ENCODE assay signal across 13 mouse cellular contexts in the genomic region with DNA sequence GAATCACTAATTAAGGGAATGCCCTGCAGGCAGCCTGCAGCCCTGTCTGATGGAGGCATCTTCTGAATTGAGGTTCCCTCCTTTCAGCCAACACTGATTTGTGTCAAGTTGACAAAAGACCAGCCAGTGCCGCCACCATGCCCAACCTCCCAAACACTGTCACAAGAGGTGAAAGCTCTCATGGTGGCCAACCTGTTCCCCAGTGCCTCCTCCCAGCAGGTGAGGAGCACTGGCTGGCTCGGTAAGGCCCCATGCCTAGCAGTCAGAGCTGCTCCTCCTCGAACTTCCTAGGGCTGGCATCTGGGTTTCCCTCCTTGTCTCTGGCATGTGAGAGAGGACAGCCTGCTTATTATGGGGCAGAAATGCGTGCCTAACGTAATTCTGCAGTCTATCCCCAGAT. TPM values are rescaled to one million over a fixed set of nuclear protein-coding genes. Genes with fewer than 3 reads are reported as not detected.
DNase-seq lines count a peak whose midpoint lies in the region; ATAC-seq lines count a peak whose summit lies in the region.
"Had no signal": no experiment of that assay in that cellular context is flagged by ENCODE, and none has a peak within 500 bp of the region (broad histone marks: within the 10 kb centered on the region; RNA-seq: fewer than 3 reads in every experiment).

No protein-coding gene starts in this region.

- no peak overlapping the region for H3K4me2 ChIP-seq in embryonic facial prominence, embryonic 12.5 days (replicated peaks)
- no peak overlapping the region for H3K4me2 ChIP-seq in hindbrain, embryonic 15.5 days
- no peak overlapping the region for H3K4me2 ChIP-seq in hindbrain, embryonic 11.5 days (replicated peaks; ENCODE audit: low read depth, low read length)
- H3K4me2 ChIP-seq in neural tube, embryonic 13.5 days: no peak overlapping the region

- peaks cover 39% of the 10 kb centered on the region for H3K36me3 ChIP-seq in embryonic facial prominence, embryonic 12.5 days
- peaks cover 67% of the 10 kb centered on the region for H3K36me3 ChIP-seq in embryonic facial prominence, embryonic 10.5 days (replicated peaks)
- H3K36me3 ChIP-seq in hindbrain, embryonic 15.5 days: no peaks in the 10 kb centered on the region
- H3K36me3 ChIP-seq in hindbrain, embryonic 11.5 days (ENCODE audit: control insufficient read depth, insufficient read depth, low read length): no peaks in the 10 kb centered on the region
- peaks cover 19% of the 10 kb centered on the region for H3K36me3 ChIP-seq in neural tube, embryonic 13.5 days

- no peaks in the 10 kb centered on the region for H3K9me3 ChIP-seq in embryonic facial prominence, embryonic 12.5 days
- H3K9me3 ChIP-seq in embryonic facial prominence, embryonic 10.5 days: no peaks in the 10 kb centered on the region
- no peaks in the 10 kb centered on the region for H3K9me3 ChIP-seq in hindbrain, embryonic 15.5 days
- H3K9me3 ChIP-seq in hindbrain, embryonic 11.5 days (ENCODE audit: control insufficient read depth, low read length): no peaks in the 10 kb centered on the region
- H3K9me3 ChIP-seq in neural tube, embryonic 13.5 days: no peaks in the 10 kb centered on the region

- ATAC-seq in embryonic facial prominence, embryonic 12.5 days (ENCODE audit: insufficient number of reproducible peaks, insufficient read depth, low FRiP score, low TSS enrichment): no peak
- no peak for ATAC-seq in hindbrain, embryonic 15.5 days (ENCODE audit: low FRiP score, low read depth)
- no peak for ATAC-seq in hindbrain, embryonic 11.5 days (ENCODE audit: low FRiP score)
- no peak for ATAC-seq in neural tube, embryonic 13.5 days (ENCODE audit: low read depth)

- 83% methylated on average over 5 of the region's 5 CpGs for WGBS in embryonic facial prominence, embryonic 12.5 days
- WGBS in embryonic facial prominence, embryonic 10.5 days: 90% methylated on average over 5 of the region's 5 CpGs
- 68% methylated on average over 5 of the region's 5 CpGs for WGBS in hindbrain, embryonic 15.5 days
- 89% methylated on average over 5 of the region's 5 CpGs for WGBS in hindbrain, embryonic 11.5 days
- WGBS in neural tube, embryonic 13.5 days: 75% methylated on average over 5 of the region's 5 CpGs

- no peaks in the 10 kb centered on the region for H3K27me3 ChIP-seq in embryonic facial prominence, embryonic 12.5 days
- no peaks in the 10 kb centered on the region for H3K27me3 ChIP-seq in embryonic facial prominence, embryonic 10.5 days (replicated peaks; ENCODE audit: low read depth, poor library complexity, severe bottlenecking)
- no peaks in the 10 kb centered on the region for H3K27me3 ChIP-seq in hindbrain, embryonic 15.5 days
- H3K27me3 ChIP-seq in hindbrain, embryonic 11.5 days (ENCODE audit: control insufficient read depth, insufficient read depth, low read length): no peaks in the 10 kb centered on the region
- no peaks in the 10 kb centered on the region for H3K27me3 ChIP-seq in neural tube, embryonic 13.5 days

- no peak overlapping the region for H3K9ac ChIP-seq in embryonic facial prominence, embryonic 12.5 days
- no peak overlapping the region for H3K9ac ChIP-seq in hindbrain, embryonic 15.5 days
- no peak overlapping the region for H3K9ac ChIP-seq in hindbrain, embryonic 11.5 days (ENCODE audit: low read depth, low read length)
- H3K9ac ChIP-seq in neural tube, embryonic 13.5 days: no peak overlapping the region

- 0 out of 2 replicates have a peak, but pooled peaks cover 4% of the 10 kb centered on the region for H3K4me1 ChIP-seq in embryonic facial prominence, embryonic 12.5 days
- H3K4me1 ChIP-seq in embryonic facial prominence, embryonic 10.5 days: peaks cover 29% of the 10 kb centered on the region
- H3K4me1 ChIP-seq in hindbrain, embryonic 15.5 days (replicated peaks): peaks cover 26% of the 10 kb centered on the region
- H3K4me1 ChIP-seq in hindbrain, embryonic 11.5 days (replicated peaks; ENCODE audit: control insufficient read depth, insufficient read depth, low read length): peaks cover 4% of the 10 kb centered on the region; the same call in 1 of the 2 replicates
- H3K4me1 ChIP-seq in neural tube, embryonic 13.5 days (replicated peaks): peaks cover 23% of the 10 kb centered on the region

- H3K27ac ChIP-seq in embryonic facial prominence, embryonic 12.5 days: peak overlapping the region; percentile 50
- no peak overlapping the region for H3K27ac ChIP-seq in embryonic facial prominence, embryonic 10.5 days (replicated peaks)
- peak overlapping the region; percentile 73 for H3K27ac ChIP-seq in hindbrain, embryonic 15.5 days (replicated peaks)
- no peak overlapping the region for H3K27ac ChIP-seq in hindbrain, embryonic 11.5 days (ENCODE audit: low read depth, low read length)
- H3K27ac ChIP-seq in neural tube, embryonic 13.5 days (replicated peaks): peak overlapping the region; percentile 70

- no peak overlapping the region for H3K4me3 ChIP-seq in embryonic facial prominence, embryonic 12.5 days
- no peak overlapping the region for H3K4me3 ChIP-seq in embryonic facial prominence, embryonic 10.5 days
- H3K4me3 ChIP-seq in hindbrain, embryonic 15.5 days: no peak overlapping the region
- no peak overlapping the region for H3K4me3 ChIP-seq in hindbrain, embryonic 11.5 days (ENCODE audit: low read depth, low read length)
- no peak overlapping the region for H3K4me3 ChIP-seq in neural tube, embryonic 13.5 days

- DNase-seq in embryonic facial prominence, embryonic 10.5 days (ENCODE audit: low spot score): no peak
- DNase-seq in hindbrain, embryonic 11.5 days (ENCODE audit: low spot score): no peak
- DNase-seq in neural tube, embryonic 10.5 days (ENCODE audit: extremely low spot score, low spot score): no peak
- no peak for DNase-seq in frontal cortex, postnatal 36 days (ENCODE audit: low spot score in 2 of 2)
- no peak for DNase-seq in layer of hippocampus, postnatal 25 days (ENCODE audit: extremely low spot score in 1 of 2, low spot score in 1 of 2)
- DNase-seq: B cell, adult 2 months; retina, postnatal 1 day had no signal

RNA-seq across cellular contexts. Expression of gene Cdc42ep2, which starts 15.1 kb away (rescaled TPM):
- 3.6 and 4.2 TPM in 2 replicates for polyA plus RNA-seq in embryonic facial prominence, embryonic 12.5 days (2016; fragmentation: Nextera tagmentation; extraction: Ambion mirVana)
- 1.5 and 2.2 TPM in 2 replicates for polyA plus RNA-seq in embryonic facial prominence, embryonic 10.5 days (2016; fragmentation: Nextera tagmentation; extraction: Ambion mirVana)
- polyA plus RNA-seq in hindbrain, embryonic 15.5 days (2015; fragmentation: Nextera tagmentation; extraction: Ambion mirVana): 19.0 and 20.3 TPM in 2 replicates
- 3.4 TPM in 2 replicates for polyA plus RNA-seq in hindbrain, embryonic 11.5 days (2014; fragmentation: Nextera tagmentation; extraction: Ambion mirVana)
- polyA plus RNA-seq in neural tube, embryonic 13.5 days (2015; fragmentation: Nextera tagmentation; extraction: Ambion mirVana): 11.8 and 13.5 TPM in 2 replicates
- 1 to 10 TPM; 6.3 to 6.4 TPM for total RNA-seq in layer of hippocampus, postnatal 25 days (2021)

RNA-seq across cellular contexts. Expression of gene Pola2, which starts 24.3 kb away (rescaled TPM):
- polyA plus RNA-seq in embryonic facial prominence, embryonic 12.5 days (2016; fragmentation: Nextera tagmentation; extraction: Ambion mirVana): 80.5 and 82.9 TPM in 2 replicates
- 119 and 120 TPM in 2 replicates for polyA plus RNA-seq in embryonic facial prominence, embryonic 10.5 days (2016; fragmentation: Nextera tagmentation; extraction: Ambion mirVana)
- polyA plus RNA-seq in hindbrain, embryonic 15.5 days (2015; fragmentation: Nextera tagmentation; extraction: Ambion mirVana): 26.7 and 28.1 TPM in 2 replicates
- 67.7 and 68.3 TPM in 2 replicates for polyA plus RNA-seq in hindbrain, embryonic 11.5 days (2014; fragmentation: Nextera tagmentation; extraction: Ambion mirVana)
- polyA plus RNA-seq in neural tube, embryonic 13.5 days (2015; fragmentation: Nextera tagmentation; extraction: Ambion mirVana): 20.8 and 24.8 TPM in 2 replicates
- 1 to 10 TPM; 5.4 to 6.5 TPM for total RNA-seq in layer of hippocampus, postnatal 25 days (2021)

RNA-seq across cellular contexts. Expression of gene Dpf2, which starts 26.9 kb away (rescaled TPM):
- 192 and 207 TPM in 2 replicates for polyA plus RNA-seq in embryonic facial prominence, embryonic 12.5 days (2016; fragmentation: Nextera tagmentation; extraction: Ambion mirVana)
- polyA plus RNA-seq in embryonic facial prominence, embryonic 10.5 days (2016; fragmentation: Nextera tagmentation; extraction: Ambion mirVana): 231 and 251 TPM in 2 replicates
- polyA plus RNA-seq in hindbrain, embryonic 15.5 days (2015; fragmentation: Nextera tagmentation; extraction: Ambion mirVana): 111 and 113 TPM in 2 replicates
- 154 and 171 TPM in 2 replicates for polyA plus RNA-seq in hindbrain, embryonic 11.5 days (2014; fragmentation: Nextera tagmentation; extraction: Ambion mirVana)
- polyA plus RNA-seq in neural tube, embryonic 13.5 days (2015; fragmentation: Nextera tagmentation; extraction: Ambion mirVana): 117 and 135 TPM in 2 replicates
- 10 to 100 TPM; 82.5 to 95.6 TPM for total RNA-seq in layer of hippocampus, postnatal 25 days (2021)

RNA-seq across cellular contexts. Expression of gene Tigd3, which starts 45.8 kb away (rescaled TPM):
- 5.3 and 6.3 TPM in 2 replicates for polyA plus RNA-seq in embryonic facial prominence, embryonic 12.5 days (2016; fragmentation: Nextera tagmentation; extraction: Ambion mirVana)
- polyA plus RNA-seq in embryonic facial prominence, embryonic 10.5 days (2016; fragmentation: Nextera tagmentation; extraction: Ambion mirVana): 6.8 and 7.4 TPM in 2 replicates
- polyA plus RNA-seq in hindbrain, embryonic 15.5 days (2015; fragmentation: Nextera tagmentation; extraction: Ambion mirVana): 10.7 and 11.7 TPM in 2 replicates
- 7.0 and 7.5 TPM in 2 replicates for polyA plus RNA-seq in hindbrain, embryonic 11.5 days (2014; fragmentation: Nextera tagmentation; extraction: Ambion mirVana)
- polyA plus RNA-seq in neural tube, embryonic 13.5 days (2015; fragmentation: Nextera tagmentation; extraction: Ambion mirVana): 11.1 and 11.4 TPM in 2 replicates
- total RNA-seq in layer of hippocampus, postnatal 25 days (2021): 1 to 10 TPM; 3.4 TPM

RNA-seq across cellular contexts. Expression of gene Slc22a20, which starts 46.2 kb away (rescaled TPM):
- polyA plus RNA-seq in embryonic facial prominence, embryonic 12.5 days (2016; fragmentation: Nextera tagmentation; extraction: Ambion mirVana): not detected in 2 replicates
- polyA plus RNA-seq in embryonic facial prominence, embryonic 10.5 days (2016; fragmentation: Nextera tagmentation; extraction: Ambion mirVana): not detected in 2 replicates
- polyA plus RNA-seq in hindbrain, embryonic 15.5 days (2015; fragmentation: Nextera tagmentation; extraction: Ambion mirVana): not detected in 2 replicates
- not detected in 2 replicates for polyA plus RNA-seq in hindbrain, embryonic 11.5 days (2014; fragmentation: Nextera tagmentation; extraction: Ambion mirVana)
- polyA plus RNA-seq in neural tube, embryonic 13.5 days (2015; fragmentation: Nextera tagmentation; extraction: Ambion mirVana): not detected in 2 replicates
- not detected for total RNA-seq in layer of hippocampus, postnatal 25 days (2021)
- total RNA-seq: monocyte, adult 5-6 weeks had no signal
- polyA plus RNA-seq: intestine, embryonic 14.5 days; lung, adult 2 months had no signal

Comparison
In these comparisons a context has a peak if more than half of its experiments do, and no peak if none do; other contexts are left out.
1. H3K27ac ChIP-seq: peak in embryonic facial prominence, embryonic 12.5 days (single experiment), hindbrain, embryonic 15.5 days (single experiment) and neural tube, embryonic 13.5 days (single experiment); none in embryonic facial prominence, embryonic 10.5 days (single experiment) and hindbrain, embryonic 11.5 days (single experiment).